Mouse (Mus musculus) forebrain, embryonic 16.5 days (tissue): ENCODE results near the gene Capzb. TPM values are rescaled to one million over a fixed set of nuclear protein-coding genes. Genes with fewer than 3 reads are reported as not detected.

ENCODE experiments used
- ATAC-seq: fragments of 200-750 bp; cut with Nextera tagmentation; 2 replicates; pipeline ENCODE4 v1.8.0; 2017; ENCODE audit warnings: mild to moderate bottlenecking, moderate library complexity
- H3K27ac ChIP-seq: fragments of 300-500 bp; sonication (generic); 2 replicates; pipeline ENCODE4 v1.5.1; 2014; ENCODE audit warnings: low read length, control low read depth
- H3K27me3 ChIP-seq: fragments of 300-500 bp; sonication (generic); replicated peaks from 2 replicates; pipeline ENCODE4 v1.6.1; 2014; ENCODE audit warnings: low read length; ENCODE audit not compliant: control insufficient read depth, insufficient read depth
- H3K36me3 ChIP-seq: fragments of 300-500 bp; sonication (generic); 2 replicates; pipeline ENCODE4 v1.6.1; 2014; ENCODE audit not compliant: control insufficient read depth, insufficient read depth
- H3K4me1 ChIP-seq: fragments of 300-500 bp; sonication (generic); replicated peaks from 2 replicates; pipeline ENCODE4 v1.6.1; 2014; ENCODE audit warnings: low read length; ENCODE audit not compliant: control insufficient read depth, insufficient read depth
- H3K4me2 ChIP-seq: fragments of 300-500 bp; sonication (generic); 2 replicates; pipeline ENCODE4 v1.6.1; 2014; ENCODE audit warnings: mild to moderate bottlenecking, low read length, control low read depth
- H3K4me3 ChIP-seq: fragments of 300-500 bp; sonication (generic); replicated peaks from 2 replicates; pipeline ENCODE4 v1.5.1; 2014; ENCODE audit warnings: mild to moderate bottlenecking, low read length, control low read depth
- H3K9ac ChIP-seq: fragments of 300-500 bp; sonication (generic); replicated peaks from 2 replicates; pipeline ENCODE4 v1.6.1; 2014; ENCODE audit warnings: low read depth, low read length, control low read depth
- H3K9me3 ChIP-seq: fragments of 300-500 bp; sonication (generic); 2 replicates; pipeline ENCODE4 v1.6.1; 2016; ENCODE audit warnings: low read length; ENCODE audit not compliant: control insufficient read depth
- WGBS: fragments of 180-500 bp; shearing (Covaris S2); extraction: QIAGEN DNeasy Blood & Tissue Kit; methylation state at CpG from one replicate; pipeline ENCODE4 v1.1.7; 2014; 5-methylcytosine and 5-hydroxymethylcytosine counted together
- polyA plus RNA-seq: library from polyadenylated mRNA; unstranded; fragments of >200 nt; fragmentation: Nextera tagmentation; extraction: Ambion mirVana; gene quantifications from 2 replicates; pipeline ENCODE4 v1.2.1, GENCODE M21; 2015

Gene Capzb
- polyA plus RNA-seq, 1 experiment from 2014 or later = 311 TPM

DNA sequence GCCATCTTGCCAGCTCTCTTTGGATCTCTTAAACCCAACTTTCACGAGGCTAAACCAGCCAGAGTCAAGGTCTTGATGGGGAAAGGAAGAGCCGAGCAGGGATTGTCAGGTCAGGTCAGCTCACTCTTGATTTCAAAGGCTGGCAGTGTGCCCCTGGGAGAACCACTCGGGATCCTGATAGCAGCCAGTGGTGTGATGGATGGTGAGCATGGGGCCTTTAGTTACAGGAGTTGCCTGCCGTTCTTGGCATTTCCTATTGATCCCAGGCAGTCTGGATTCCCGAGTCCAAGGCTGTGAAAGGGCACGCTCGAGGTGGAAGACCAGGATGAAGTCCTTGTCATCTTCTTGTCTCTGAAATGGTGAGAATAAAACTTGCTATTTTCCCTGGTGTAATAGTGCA, 9.9 kb downstream of the Capzb start:
- Histone ChIP-seq H3K9ac (no peak overlapping the region), H3K4me2 (no peak overlapping the region), H3K27me3 (no peaks in the 10 kb centered on the region), H3K4me3 (no peak overlapping the region), H3K9me3 (no peaks in the 10 kb centered on the region), H3K36me3 (peaks cover 2% of the 10 kb centered on the region; the same call in 1 of the 2 replicates), H3K4me1 (peaks cover 7% of the 10 kb centered on the region; the same call in 1 of the 2 replicates), H3K27ac (no peak overlapping the region)
- 82% methylated on average over 7 of the region's 7 CpGs for WGBS
- no peak for ATAC-seq

DNA sequence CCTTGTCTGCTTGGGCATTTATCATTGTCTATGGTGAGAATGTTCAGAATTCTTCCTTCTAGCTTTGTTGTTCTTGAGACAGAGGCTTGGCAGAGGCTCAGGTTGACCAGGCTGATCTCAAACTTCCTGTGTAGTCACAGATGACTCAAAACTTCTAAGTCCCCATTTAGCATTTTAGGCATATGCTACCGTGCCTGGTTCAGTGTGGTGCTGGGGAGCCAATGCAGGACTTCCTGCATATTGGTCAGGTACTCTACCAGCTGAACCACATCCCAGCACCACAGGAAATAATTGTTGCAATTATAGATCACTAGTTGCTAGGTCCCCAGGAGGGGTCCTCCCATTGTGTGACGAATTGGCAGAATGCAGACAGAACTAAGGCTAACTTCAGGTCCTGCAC, 10.7 kb downstream of the Capzb start:
- Histone ChIP-seq H3K9ac (no peak overlapping the region), H3K4me3 (no peak overlapping the region), H3K36me3 (peaks cover 2% of the 10 kb centered on the region; the same call in 1 of the 2 replicates), H3K27ac (no peak overlapping the region), H3K4me1 (peaks cover 12% of the 10 kb centered on the region), H3K4me2 (no peak overlapping the region), H3K27me3 (no peaks in the 10 kb centered on the region), H3K9me3 (no peaks in the 10 kb centered on the region)
- WGBS = 78% methylated on average over 2 of the region's 2 CpGs
- ATAC-seq = no peak

- Histone ChIP-seq H3K4me3 (no peak overlapping the region), H3K4me2 (no peak overlapping the region), H3K36me3 (no peaks in the 10 kb centered on the region), H3K9me3 (no peaks in the 10 kb centered on the region), H3K27ac (no peak overlapping the region), H3K4me1 (peaks cover 22% of the 10 kb centered on the region), H3K27me3 (no peaks in the 10 kb centered on the region), H3K9ac (no peak overlapping the region)
- no peak for ATAC-seq
- WGBS = 67% methylated on average over 5 of the region's 5 CpGs
Observed at GRCm38 (mm10) chr4:139205842-139206241, 13.1 kb downstream of the Capzb start.

DNA sequence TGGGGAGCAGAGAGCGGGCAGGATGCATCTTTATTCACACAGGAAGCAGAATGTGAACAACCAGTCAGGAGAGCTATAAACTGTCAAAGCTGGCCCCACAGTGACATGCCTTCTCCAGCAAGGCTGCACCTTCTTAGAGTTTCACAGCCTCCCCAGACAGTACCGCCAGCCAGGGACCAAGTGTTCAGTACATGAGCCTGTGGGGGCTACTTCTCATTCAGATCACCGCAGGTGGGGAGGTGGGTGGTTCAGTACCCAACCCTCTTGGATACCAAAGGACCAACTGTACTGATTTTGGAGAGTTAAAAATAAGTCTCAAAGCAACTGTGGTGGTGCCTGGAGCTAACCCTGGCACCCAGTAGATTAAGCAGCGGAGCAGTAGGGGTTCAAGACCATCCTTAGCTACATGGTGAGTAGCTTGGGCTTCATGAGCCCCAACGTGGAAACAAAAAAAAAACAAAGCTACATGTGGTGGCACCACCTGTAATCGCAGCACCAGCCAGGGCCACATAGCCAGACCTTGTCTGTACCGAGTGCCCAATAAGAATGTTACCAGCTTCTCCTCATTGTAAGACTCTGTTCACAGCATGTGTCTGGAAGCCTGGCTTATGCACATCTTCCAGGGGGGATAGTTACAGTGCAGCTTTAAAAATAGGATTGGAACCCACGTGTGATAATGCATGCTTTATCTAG, 13.8 kb downstream of the Capzb start:
- WGBS = 86% methylated on average over 8 of the region's 8 CpGs
- no peak overlapping the region for H3K9ac ChIP-seq
- no peak overlapping the region for H3K27ac ChIP-seq
- H3K4me1 ChIP-seq = peaks cover 22% of the 10 kb centered on the region
- no peak overlapping the region for H3K4me3 ChIP-seq
- H3K36me3 ChIP-seq = no peaks in the 10 kb centered on the region
- no peak for ATAC-seq
- no peaks in the 10 kb centered on the region for H3K9me3 ChIP-seq
- H3K27me3 ChIP-seq = no peaks in the 10 kb centered on the region
- no peak overlapping the region for H3K4me2 ChIP-seq

DNA sequence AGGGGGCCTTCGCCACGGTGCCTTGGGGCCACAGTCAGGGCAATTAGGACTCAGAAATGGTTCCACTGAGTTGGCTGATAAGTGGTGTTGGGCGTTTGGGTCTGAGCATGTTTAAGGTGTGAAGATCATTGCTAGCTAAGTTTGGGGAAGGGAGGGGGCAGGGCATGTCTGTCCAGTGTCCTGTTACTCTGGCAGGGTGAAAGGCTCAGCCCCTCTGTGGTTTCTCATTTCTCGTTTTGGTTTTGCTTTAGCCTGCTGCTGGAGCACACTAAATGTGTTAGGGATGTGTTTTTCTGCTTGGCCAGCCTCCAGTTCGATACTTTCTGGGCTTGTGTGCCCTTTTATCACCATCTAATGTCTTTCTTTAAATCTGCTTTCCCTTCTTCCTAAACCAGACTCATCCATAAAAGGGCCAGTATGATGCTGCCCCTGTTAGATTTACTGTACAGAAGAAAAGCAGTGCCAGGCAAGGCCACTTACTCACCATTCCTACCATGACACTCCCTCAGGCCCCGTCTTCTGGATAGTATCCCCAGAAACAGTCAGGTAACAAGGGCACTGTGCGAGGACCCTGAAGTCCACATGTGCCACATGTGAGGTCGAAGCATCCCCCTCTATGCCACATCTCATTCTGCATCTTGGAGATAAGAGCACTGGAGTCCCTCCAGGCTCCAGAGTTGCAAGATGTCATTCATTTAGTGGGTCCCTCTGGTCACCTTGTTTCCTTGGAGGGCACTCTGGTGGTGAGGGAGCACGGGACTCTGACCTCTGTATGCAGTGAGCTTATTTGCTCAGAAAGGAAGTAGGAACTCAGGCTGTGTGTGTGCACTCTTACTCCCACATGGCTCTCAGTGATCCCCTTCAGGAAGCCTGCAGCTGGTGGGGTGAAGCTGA, 15.8 kb downstream of the Capzb start:
- H3K27ac ChIP-seq = no peak overlapping the region
- 71% methylated on average over 9 of the region's 9 CpGs for WGBS
- H3K4me3 ChIP-seq = no peak overlapping the region
- H3K4me1 ChIP-seq = peaks cover 22% of the 10 kb centered on the region
- no peaks in the 10 kb centered on the region for H3K9me3 ChIP-seq
- no peak overlapping the region for H3K9ac ChIP-seq
- H3K4me2 ChIP-seq = no peak overlapping the region
- H3K27me3 ChIP-seq = no peaks in the 10 kb centered on the region
- no peak for ATAC-seq
- H3K36me3 ChIP-seq = no peaks in the 10 kb centered on the region

GRCm38 (mm10) chr4:139209130-139209840, 16.6 kb downstream of the Capzb start:
- no peaks in the 10 kb centered on the region for H3K9me3 ChIP-seq
- H3K36me3 ChIP-seq = no peaks in the 10 kb centered on the region
- 78% methylated on average over 5 of the region's 5 CpGs for WGBS
- H3K4me3 ChIP-seq = no peak overlapping the region
- H3K4me2 ChIP-seq = no peak overlapping the region
- no peak for ATAC-seq
- H3K4me1 ChIP-seq = peaks cover 22% of the 10 kb centered on the region
- no peak overlapping the region for H3K9ac ChIP-seq
- no peak overlapping the region for H3K27ac ChIP-seq
- H3K27me3 ChIP-seq = no peaks in the 10 kb centered on the region

DNA sequence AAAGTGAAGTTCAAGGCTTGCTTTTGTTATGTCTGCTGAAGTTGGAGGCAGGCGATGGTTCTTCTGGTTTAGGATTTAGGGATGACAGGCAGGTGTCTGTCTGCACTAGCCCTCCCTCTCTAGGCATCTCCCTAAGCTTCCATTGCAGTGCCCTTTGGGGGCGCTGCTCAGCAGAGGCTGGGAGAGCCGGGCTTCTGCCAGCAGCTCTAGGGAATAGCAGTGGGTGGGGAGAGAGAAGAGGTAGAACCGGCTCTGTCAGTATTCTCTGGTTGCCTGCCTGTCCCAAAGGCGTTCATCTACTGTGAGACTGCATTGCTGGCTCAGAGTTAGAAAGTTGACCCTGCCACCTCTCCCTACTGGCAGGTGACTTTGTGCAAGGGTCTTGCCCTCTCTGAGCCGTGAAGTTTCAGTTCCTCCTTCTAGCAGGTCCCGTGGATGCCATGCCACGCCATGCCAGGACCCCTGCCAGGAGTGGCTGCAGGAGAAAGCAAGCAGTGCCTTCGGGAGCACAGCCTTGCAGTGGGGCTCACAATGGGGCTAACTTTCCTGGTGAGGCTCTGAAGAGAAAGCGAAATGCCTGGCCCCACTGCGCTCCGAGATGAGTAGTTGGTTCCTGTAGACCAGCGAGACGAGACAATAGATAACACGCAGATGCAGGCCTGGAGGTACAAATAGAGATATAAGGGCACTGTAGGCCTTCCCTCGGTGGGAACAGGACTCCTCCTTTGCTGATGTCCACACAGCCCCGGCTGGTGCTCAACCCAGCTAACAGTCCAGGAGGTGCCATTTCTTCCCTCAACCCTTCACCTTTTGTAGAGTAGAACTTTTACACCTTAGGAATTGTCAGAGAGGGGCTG, 19.5 kb downstream of the Capzb start:
- H3K4me1 ChIP-seq = peaks cover 22% of the 10 kb centered on the region
- WGBS = 70% methylated on average over 17 of the region's 17 CpGs
- no peak overlapping the region for H3K4me3 ChIP-seq
- no peaks in the 10 kb centered on the region for H3K36me3 ChIP-seq
- no peaks in the 10 kb centered on the region for H3K27me3 ChIP-seq
- no peak overlapping the region for H3K9ac ChIP-seq
- no peak overlapping the region for H3K4me2 ChIP-seq
- no peaks in the 10 kb centered on the region for H3K9me3 ChIP-seq
- no peak overlapping the region for H3K27ac ChIP-seq
- ATAC-seq = no peak

DNA sequence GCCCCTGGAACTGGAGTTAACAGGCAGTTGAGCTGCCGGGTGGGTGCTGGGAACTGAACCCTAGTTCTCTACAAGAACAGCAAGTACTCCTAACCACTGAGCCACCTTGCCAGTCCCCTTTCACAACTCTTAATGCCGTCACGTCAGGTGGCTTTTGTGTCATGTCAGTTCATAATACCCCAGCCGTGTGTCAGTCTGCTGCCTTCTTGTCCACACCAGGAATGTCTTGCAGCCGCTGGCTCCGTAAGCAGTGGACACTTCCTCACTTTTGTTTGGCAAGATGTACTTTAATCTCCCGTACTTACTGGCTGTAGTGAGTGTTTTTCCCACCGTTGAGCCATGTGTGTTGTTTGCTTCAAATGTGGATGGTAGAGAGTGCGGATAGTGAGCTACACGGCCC, 20.4 kb downstream of the Capzb start:
- no peaks in the 10 kb centered on the region for H3K9me3 ChIP-seq
- ATAC-seq = no peak
- no peak overlapping the region for H3K9ac ChIP-seq
- H3K27me3 ChIP-seq = no peaks in the 10 kb centered on the region
- peaks cover 14% of the 10 kb centered on the region for H3K4me1 ChIP-seq
- H3K4me2 ChIP-seq = no peak overlapping the region
- 75% methylated on average over 10 of the region's 10 CpGs for WGBS
- no peaks in the 10 kb centered on the region for H3K36me3 ChIP-seq
- no peak overlapping the region for H3K4me3 ChIP-seq
- no peak overlapping the region for H3K27ac ChIP-seq
